Mouse (Mus musculus): ENCODE results near the gene Plb1. TPM values are rescaled to one million over a fixed set of nuclear protein-coding genes. Genes with fewer than 3 reads are reported as not detected.

The Plb1 gene
- polyA plus RNA-seq, 1 experiment: not detected

GRCm38 (mm10) chr5:32199594-32199993 lies 32.9 kb upstream of the Plb1 start:
- Histone ChIP-seq H3K27me3 (replicated peaks) (no peaks in the 10 kb centered on the region), H3K36me3 (replicated peaks; ENCODE audit: low read length) (no peaks in the 10 kb centered on the region), H3K4me1 (peaks cover 67% of the 10 kb centered on the region), H3K9me3 (no peaks in the 10 kb centered on the region), H3K4me3 (replicated peaks) (no peak overlapping the region)
- TF ChIP-seq GATA1 (IDR thresholded peaks at IDR 0.05; ENCODE audit: borderline replicate concordance, low read length): no peak

- Histone ChIP-seq H3K4me1 (peaks cover 21% of the 10 kb centered on the region), H3K27me3 (replicated peaks) (peaks cover 7% of the 10 kb centered on the region), H3K36me3 (replicated peaks; ENCODE audit: low read length) (no peaks in the 10 kb centered on the region), H3K9me3 (no peaks in the 10 kb centered on the region), H3K4me3 (replicated peaks) (no peak overlapping the region)
- TF ChIP-seq FLI1 (IDR thresholded peaks at IDR 0.05; ENCODE audit: low read length) (no peak), GATA1 (IDR thresholded peaks at IDR 0.05; ENCODE audit: borderline replicate concordance, low read length) (no peak)
Measured at GRCm38 (mm10) chr5:32204653-32205052, 27.9 kb upstream of the Plb1 start.

GRCm38 (mm10) chr5:32206726-32207125 lies 25.8 kb upstream of the Plb1 start:
- Histone ChIP-seq H3K4me1 (peaks cover 5% of the 10 kb centered on the region; the same call in 1 of the 2 replicates), H3K36me3 (replicated peaks; ENCODE audit: low read length) (no peaks in the 10 kb centered on the region), H3K4me3 (replicated peaks) (no peak overlapping the region), H3K27me3 (replicated peaks) (peaks cover 7% of the 10 kb centered on the region), H3K9me3 (no peaks in the 10 kb centered on the region)
- TF ChIP-seq GATA1 (IDR thresholded peaks at IDR 0.05; ENCODE audit: borderline replicate concordance, low read length) (no peak), FLI1 (IDR thresholded peaks at IDR 0.05; ENCODE audit: low read length) (no peak)

GRCm38 (mm10) chr5:32208460-32208859 lies 24.0 kb upstream of the Plb1 start:
- no peaks in the 10 kb centered on the region for H3K9me3 ChIP-seq
- H3K27me3 ChIP-seq (replicated peaks): peaks cover 9% of the 10 kb centered on the region
- H3K36me3 ChIP-seq (replicated peaks; ENCODE audit: low read length): no peaks in the 10 kb centered on the region
- no peak overlapping the region for H3K4me3 ChIP-seq (replicated peaks)
- TF ChIP-seq FLI1 (IDR thresholded peaks at IDR 0.05; ENCODE audit: low read length) (no peak), GATA1 (IDR thresholded peaks at IDR 0.05; ENCODE audit: borderline replicate concordance, low read length) (no peak)
- H3K4me1 ChIP-seq: peaks cover 5% of the 10 kb centered on the region; the same call in 1 of the 2 replicates

- H3K36me3 ChIP-seq (replicated peaks; ENCODE audit: low read length): no peaks in the 10 kb centered on the region
- TF ChIP-seq GATA1 (IDR thresholded peaks at IDR 0.05; ENCODE audit: borderline replicate concordance, low read length) (no peak), FLI1 (IDR thresholded peaks at IDR 0.05; ENCODE audit: low read length) (no peak)
- no peaks in the 10 kb centered on the region for H3K9me3 ChIP-seq
- peaks cover 12% of the 10 kb centered on the region for H3K4me1 ChIP-seq
- H3K4me3 ChIP-seq (replicated peaks): no peak overlapping the region
- H3K27me3 ChIP-seq (replicated peaks): peaks cover 7% of the 10 kb centered on the region
Measured at GRCm38 (mm10) chr5:32211011-32211410, 21.5 kb upstream of the Plb1 start.

GRCm38 (mm10) chr5:32213746-32214145 lies 18.8 kb upstream of the Plb1 start:
- Histone ChIP-seq H3K4me1 (peaks cover 7% of the 10 kb centered on the region), H3K27me3 (replicated peaks) (peaks cover 18% of the 10 kb centered on the region), H3K36me3 (replicated peaks; ENCODE audit: low read length) (no peaks in the 10 kb centered on the region), H3K9me3 (no peaks in the 10 kb centered on the region), H3K4me3 (replicated peaks) (no peak overlapping the region)
- TF ChIP-seq FLI1 (IDR thresholded peaks at IDR 0.05; ENCODE audit: low read length) (no peak), GATA1 (IDR thresholded peaks at IDR 0.05; ENCODE audit: borderline replicate concordance, low read length) (no peak)

GRCm38 (mm10) chr5:32215510-32215909 lies 17.0 kb upstream of the Plb1 start:
- Histone ChIP-seq H3K27me3 (replicated peaks) (peaks cover 22% of the 10 kb centered on the region), H3K9me3 (no peaks in the 10 kb centered on the region), H3K4me3 (replicated peaks) (no peak overlapping the region), H3K4me1 (peaks cover 7% of the 10 kb centered on the region), H3K36me3 (replicated peaks; ENCODE audit: low read length) (no peaks in the 10 kb centered on the region)
- no peak for TF ChIP-seq FLI1 (IDR thresholded peaks at IDR 0.05; ENCODE audit: low read length)
- TF ChIP-seq GATA1 (IDR thresholded peaks at IDR 0.05; ENCODE audit: borderline replicate concordance, low read length): no peak

GRCm38 (mm10) chr5:32216465-32216864 lies 16.0 kb upstream of the Plb1 start:
- H3K36me3 ChIP-seq (replicated peaks; ENCODE audit: low read length): no peaks in the 10 kb centered on the region
- TF ChIP-seq FLI1 (IDR thresholded peaks at IDR 0.05; ENCODE audit: low read length) (no peak), GATA1 (IDR thresholded peaks at IDR 0.05; ENCODE audit: borderline replicate concordance, low read length) (no peak)

GRCm38 (mm10) chr5:32217477-32217876 lies 15.0 kb upstream of the Plb1 start:
- H3K36me3 ChIP-seq (replicated peaks; ENCODE audit: low read length): no peaks in the 10 kb centered on the region
- H3K9me3 ChIP-seq: peaks cover 9% of the 10 kb centered on the region
- H3K27me3 ChIP-seq (replicated peaks): peaks cover 25% of the 10 kb centered on the region
- no peak for TF ChIP-seq GATA1 (IDR thresholded peaks at IDR 0.05; ENCODE audit: borderline replicate concordance, low read length)
- TF ChIP-seq FLI1 (IDR thresholded peaks at IDR 0.05; ENCODE audit: low read length): no peak
- H3K4me1 ChIP-seq: peaks cover 7% of the 10 kb centered on the region
- H3K4me3 ChIP-seq (replicated peaks): no peak overlapping the region

More at GRCm38 (mm10) chr5:32216465-32216864, 16.0 kb upstream of the Plb1 start:
- Histone ChIP-seq H3K9me3 (no peaks in the 10 kb centered on the region), H3K27me3 (replicated peaks) (peaks cover 22% of the 10 kb centered on the region), H3K4me3 (replicated peaks) (no peak overlapping the region), H3K4me1 (peaks cover 7% of the 10 kb centered on the region)

- Histone ChIP-seq H3K36me3 (replicated peaks; ENCODE audit: low read length) (no peaks in the 10 kb centered on the region), H3K27me3 (replicated peaks) (peaks cover 18% of the 10 kb centered on the region), H3K4me3 (replicated peaks) (no peak overlapping the region), H3K9me3 (no peaks in the 10 kb centered on the region), H3K4me1 (no peaks in the 10 kb centered on the region)
- TF ChIP-seq GATA1 (IDR thresholded peaks at IDR 0.05; ENCODE audit: borderline replicate concordance, low read length) (no peak), FLI1 (IDR thresholded peaks at IDR 0.05; ENCODE audit: low read length) (no peak)
Measured at GRCm38 (mm10) chr5:32230372-32230771, 2.1 kb upstream of the Plb1 start.

GRCm38 (mm10) chr5:32239337-32239736 lies 6.8 kb downstream of the Plb1 start:
- no peak overlapping the region for H3K4me3 ChIP-seq (replicated peaks)
- H3K4me1 ChIP-seq: peaks cover 14% of the 10 kb centered on the region
- no peaks in the 10 kb centered on the region for H3K9me3 ChIP-seq
- peaks cover 27% of the 10 kb centered on the region for H3K27me3 ChIP-seq (replicated peaks)
- no peaks in the 10 kb centered on the region for H3K36me3 ChIP-seq (replicated peaks; ENCODE audit: low read length)
- TF ChIP-seq FLI1 (IDR thresholded peaks at IDR 0.05; ENCODE audit: low read length) (no peak), GATA1 (IDR thresholded peaks at IDR 0.05; ENCODE audit: borderline replicate concordance, low read length) (no peak)

All from megakaryocyte, embryonic 14.5 days (primary cell).